Mouse (Mus musculus): ENCODE measurements around the gene Hist2h2be.
"Not testable (repeated sequence)": the region's sequence is repeated elsewhere in the genome, so short reads cannot be mapped to it uniquely, and the experiment has no call there.

Gene Hist2h2be

DNA sequence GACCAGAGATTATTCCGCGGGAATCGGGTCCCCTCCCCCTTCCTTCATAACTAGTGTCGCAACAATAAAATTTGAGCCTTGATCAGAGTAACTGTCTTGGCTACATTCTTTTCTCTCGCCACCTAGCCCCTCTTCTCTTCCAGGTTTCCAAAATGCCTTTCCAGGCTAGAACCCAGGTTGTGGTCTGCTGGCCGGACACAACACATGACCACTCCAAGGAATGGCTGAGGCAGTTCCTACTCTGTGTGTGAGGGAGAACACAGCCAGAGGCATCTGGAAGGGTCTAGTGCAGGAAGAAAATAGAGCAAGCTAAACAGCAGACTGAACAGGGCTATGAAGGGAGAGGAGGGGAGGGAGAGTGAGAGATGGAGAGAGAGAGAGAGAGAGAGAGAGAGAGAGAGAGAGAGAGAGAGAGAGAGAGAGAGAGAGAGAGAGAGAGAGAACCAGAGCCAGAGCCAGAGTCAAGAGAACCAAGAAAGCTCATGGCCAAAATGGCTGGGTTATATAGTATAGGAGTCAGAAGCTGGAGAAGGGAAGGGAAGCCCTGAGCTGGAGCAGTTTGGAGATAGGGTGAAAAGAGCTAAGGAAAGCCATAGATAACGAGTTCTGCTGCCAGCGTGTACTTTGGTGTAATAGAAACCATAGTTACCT is 22.2 kb upstream of the Hist2h2be start:
- DNase-seq (ENCODE audit: low spot score) = not testable (repeated sequence)

GRCm38 (mm10) chr3:96199731-96200130 is 21.2 kb upstream of the Hist2h2be start:
- DNase-seq (ENCODE audit: low spot score) = no peak

DNA sequence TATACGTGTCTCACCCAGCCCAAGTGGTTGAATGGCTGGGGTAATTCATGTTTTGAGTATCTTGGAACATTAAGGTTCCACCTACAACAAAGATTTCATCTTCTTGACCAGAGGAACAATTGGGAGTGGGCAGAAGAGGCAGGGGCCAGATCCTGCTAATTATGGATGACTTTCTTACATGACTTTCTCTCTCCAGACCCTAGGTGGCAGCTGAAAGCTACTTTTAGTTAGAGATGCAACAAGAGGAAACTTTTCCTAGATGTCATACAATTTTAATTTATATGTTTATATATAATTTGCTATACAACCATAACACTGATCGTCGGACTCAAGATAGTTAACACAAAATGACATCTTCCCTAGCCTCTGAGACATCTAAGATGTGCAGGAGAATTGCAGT is 13.1 kb upstream of the Hist2h2be start:
- DNase-seq (ENCODE audit: low spot score) = no peak

DNA sequence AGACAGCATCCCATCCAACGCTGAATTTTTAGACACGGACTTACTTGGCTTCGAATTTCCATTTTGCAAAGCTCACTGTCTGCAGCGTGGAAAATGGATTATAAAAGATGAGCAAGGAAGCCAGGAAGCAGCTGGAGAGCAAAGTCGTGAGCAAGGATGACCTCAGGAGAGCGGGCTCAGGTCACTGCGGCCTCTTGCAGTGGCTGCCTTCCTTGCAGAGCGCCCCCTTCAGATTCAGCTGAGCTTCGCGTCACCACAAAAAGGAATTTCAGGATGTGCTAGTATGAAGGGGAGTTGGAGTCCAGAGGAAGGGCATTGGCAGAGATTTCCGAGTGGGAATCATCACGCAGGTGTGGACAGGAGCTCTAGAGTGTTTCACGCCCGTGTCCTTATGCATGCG is 11.7 kb upstream of the Hist2h2be start:
- no peak for DNase-seq (ENCODE audit: low spot score)

DNA sequence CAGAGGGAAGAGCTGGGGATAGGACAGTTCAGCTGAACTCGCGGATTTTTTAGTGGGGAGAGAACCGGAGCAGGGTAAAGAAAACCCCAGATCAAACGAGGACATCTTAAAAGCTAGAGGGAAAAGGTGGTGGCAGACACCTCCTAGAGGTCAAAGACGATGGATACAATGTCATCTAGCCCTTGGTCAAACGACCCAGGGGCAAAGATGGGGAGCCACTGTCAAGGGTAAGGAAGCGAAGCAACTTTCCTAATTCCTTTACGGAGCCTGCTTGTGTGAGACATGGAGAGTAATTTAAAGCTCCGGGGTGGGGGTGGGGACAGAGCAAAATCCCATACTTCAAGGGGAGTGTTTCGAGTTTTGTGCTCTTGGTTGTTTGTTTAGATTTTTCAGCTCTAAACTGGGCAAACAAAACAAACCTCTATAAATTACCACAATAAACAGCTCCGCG is 1.7 kb upstream of the Hist2h2be start:
- peak; percentile 35 for DNase-seq (ENCODE audit: low spot score)

DNA sequence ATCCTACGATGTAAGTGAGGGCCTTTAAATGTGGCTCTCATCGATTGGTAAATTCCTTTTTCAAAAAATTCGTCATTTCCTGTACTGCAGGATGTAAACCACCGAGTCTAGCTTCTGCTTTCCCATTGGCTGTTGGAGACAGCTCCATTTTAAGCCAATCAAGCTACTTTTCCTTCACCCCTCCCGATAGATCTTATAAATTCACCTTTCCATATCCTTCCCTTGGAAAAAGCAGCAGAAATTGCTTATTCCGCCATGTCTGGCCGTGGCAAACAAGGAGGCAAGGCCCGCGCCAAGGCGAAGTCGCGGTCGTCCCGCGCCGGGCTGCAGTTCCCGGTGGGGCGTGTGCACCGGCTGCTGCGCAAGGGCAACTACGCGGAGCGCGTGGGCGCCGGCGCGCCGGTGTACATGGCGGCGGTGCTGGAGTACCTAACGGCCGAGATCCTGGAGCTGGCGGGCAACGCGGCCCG is 1.2 kb upstream of the Hist2h2be start, which contains the start of the genes Bola1 and Hist2h2ab:
Bola1 (minus strand) TSS at position 49 of the 470 bp plus-strand sequence.
Hist2h2ab (plus strand) TSS at position 205 of the 470 bp plus-strand sequence.
- DNase-seq (ENCODE audit: low spot score) = peak; percentile 78

GRCm38 (mm10) chr3:96220131-96220764 is 671 bp upstream of the Hist2h2be start:
- not testable (repeated sequence) for DNase-seq (ENCODE audit: low spot score)

GRCm38 (mm10) chr3:96221640-96222038 is 720 bp downstream of the Hist2h2be start:
- peak; percentile 33 for DNase-seq (ENCODE audit: low spot score)

DNA sequence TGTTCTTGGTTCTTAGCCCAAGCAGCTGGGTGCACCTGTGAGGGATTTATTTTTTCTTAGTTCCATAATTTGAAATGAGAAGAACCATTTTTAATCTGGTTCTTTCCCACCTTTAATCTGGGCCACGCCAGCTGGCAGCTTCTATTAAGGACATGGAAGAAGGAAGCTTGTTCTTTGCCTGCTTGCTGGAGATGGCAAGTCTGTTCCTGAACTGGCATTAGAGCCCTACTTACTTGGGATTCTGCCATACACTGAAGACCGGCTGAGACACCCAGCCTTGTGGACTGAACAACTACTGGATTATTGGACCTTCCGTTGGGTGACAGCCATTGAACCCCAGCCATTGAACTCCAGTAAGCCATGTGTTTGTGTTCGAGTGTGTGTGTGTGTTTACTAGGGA is 1.9 kb downstream of the Hist2h2be start:
- no peak for DNase-seq (ENCODE audit: low spot score)

DNA sequence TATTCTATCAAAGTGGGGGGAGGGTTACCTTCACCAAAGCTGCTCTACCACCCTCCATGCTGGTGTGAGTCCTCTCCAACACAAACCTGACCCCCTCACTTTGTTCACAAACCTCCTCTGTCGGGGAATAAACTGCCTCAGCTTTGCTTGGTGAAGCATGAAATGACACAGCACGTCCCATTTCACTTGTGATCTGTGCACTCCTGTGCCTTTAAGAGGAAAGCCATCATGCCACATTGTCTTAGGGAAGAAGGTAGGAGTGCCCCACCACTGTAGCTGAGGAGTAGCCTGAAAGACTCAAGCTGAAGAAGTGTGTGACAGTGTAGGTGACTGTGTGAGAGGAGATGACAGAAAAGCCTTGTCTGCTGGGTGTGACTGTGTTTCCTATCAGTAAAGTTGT is 4.5 kb downstream of the Hist2h2be start:
- no peak for DNase-seq (ENCODE audit: low spot score)

DNA sequence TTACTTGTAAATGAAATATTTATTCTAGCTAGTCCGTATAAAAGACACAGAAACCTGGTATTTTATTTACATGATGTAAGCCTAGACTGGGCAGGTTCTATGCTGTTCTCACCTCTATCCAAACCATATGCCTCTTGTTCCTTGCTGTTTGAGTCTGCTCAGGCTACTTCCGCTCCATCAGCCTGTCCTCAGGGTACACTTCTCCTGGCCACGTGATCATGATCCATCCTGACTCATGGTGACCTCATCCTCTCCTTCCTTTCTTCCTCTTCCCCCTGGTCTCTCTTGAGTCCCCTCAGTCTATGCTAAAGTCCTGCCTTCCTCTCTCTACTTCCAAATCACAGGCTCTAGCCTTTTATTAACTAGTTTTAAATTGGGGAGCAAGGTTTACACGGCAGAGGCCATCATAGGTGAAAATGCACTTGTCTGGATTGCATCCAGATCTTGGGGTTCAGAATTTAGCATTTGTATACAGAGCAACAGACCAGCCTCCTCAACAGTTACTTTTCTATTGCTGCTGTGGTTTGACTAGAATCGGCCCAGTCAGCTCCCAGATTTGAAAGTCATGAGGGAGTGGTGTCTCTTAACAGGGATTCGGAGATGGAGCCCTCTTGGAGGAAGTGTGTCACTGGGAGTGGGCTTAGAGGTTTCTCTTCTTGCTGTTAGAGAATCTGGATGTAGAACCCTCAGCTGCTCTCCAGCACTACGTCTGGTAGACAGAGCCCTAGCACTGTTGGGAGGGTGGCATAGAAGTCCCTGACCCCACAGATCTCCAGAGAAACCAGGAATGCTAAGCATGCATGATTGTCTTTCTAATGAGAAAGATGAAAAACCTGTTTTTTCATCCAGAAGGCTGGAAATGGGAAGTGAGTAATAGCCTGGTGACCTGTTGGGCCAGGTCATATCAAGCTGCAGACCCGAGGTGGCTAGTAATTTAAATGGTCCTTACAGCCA is 6.1 kb downstream of the Hist2h2be start:
- no peak for DNase-seq (ENCODE audit: low spot score)

GRCm38 (mm10) chr3:96228828-96229227 is 7.9 kb downstream of the Hist2h2be start:
- DNase-seq (ENCODE audit: low spot score) = no peak

- no peak for DNase-seq (ENCODE audit: low spot score)
Observed at GRCm38 (mm10) chr3:96230404-96230803, 9.5 kb downstream of the Hist2h2be start.

DNA sequence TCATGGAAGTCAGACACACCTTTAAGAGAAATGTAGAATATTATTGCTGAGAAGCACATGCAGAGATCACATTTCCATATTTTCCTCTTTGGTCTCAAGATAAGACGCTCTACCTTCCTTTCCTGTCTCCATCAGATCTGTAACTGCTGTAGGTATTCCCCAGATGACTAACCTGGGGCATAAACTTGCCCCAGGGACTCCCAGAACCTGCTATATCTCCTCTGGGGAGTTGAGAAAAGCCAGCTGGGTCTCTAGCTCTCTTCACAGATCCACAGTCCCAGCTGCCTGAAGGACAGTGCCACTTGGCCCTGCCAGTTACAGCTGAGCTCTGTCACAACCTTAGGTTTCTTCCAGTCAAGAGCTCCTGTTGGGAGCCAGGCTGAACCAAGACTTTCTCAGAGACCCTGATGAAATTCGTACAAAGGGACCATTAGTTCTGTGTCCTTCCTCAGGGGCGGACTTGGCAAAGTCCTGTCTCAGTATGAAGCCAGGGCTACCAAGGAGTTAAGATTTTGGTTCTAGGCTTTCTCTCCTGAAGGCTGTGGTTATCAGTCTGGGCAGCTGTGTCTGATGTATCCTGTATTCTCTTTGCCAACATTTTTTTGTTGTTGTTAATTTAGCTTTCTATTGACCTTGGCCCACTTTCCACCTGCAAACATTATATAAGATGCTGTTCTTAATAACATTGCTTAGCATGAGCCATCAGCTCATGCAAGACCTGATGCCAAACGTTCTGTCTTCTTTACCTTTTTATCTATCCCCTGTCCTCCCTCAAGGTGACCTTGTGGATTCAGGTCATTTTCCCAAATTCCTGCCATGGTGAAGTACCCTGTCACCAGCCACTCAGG is 10.2 kb downstream of the Hist2h2be start:
- no peak for DNase-seq (ENCODE audit: low spot score)

- DNase-seq (ENCODE audit: low spot score) = no peak
Observed at GRCm38 (mm10) chr3:96231758-96232120, 10.8 kb downstream of the Hist2h2be start.

DNA sequence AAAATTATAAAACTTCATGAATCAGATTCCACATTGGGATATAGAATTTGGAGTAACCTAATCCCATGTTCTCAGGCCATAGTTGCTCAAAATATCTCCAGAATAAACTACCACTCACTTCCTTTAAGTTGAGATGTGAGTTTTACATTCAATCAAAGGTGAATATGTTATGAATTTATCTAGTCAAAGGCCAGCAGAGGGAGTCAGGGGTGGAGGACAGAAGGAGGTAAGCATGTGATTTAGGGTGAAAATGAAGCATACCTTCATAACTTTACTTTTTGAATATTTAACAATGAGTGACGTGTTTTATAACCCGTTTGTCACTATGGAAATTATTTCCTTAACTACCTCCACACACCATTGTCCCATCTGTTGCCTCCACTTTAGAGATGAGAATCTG is 14.0 kb downstream of the Hist2h2be start:
- no peak for DNase-seq (ENCODE audit: low spot score)

- DNase-seq (ENCODE audit: low spot score) = no peak
Observed at GRCm38 (mm10) chr3:96235836-96236235, 14.9 kb downstream of the Hist2h2be start.

DNA sequence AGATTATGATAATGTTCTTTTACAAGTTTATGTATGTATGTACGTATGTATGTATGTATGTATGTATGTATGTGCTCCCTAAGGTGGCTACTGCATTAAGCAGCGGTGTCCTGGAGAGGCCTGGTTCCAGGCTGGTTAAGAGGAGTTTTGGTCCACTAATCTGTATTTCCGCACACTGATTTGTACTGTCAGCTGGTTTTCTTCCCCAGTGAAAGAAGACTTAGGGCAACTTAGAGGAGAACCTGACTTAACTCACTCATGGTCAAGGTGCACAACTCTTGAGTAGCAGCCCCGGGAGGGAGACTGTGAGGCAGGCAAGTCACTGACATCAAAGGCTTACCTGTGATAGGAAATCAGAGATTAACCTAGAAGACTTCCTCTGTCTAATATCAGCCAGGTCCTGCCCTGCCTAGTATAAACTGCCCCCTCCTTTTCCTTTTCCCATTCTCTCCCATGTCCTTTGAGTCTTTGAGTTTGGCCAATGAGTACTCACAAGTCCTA is 16.0 kb downstream of the Hist2h2be start:
- DNase-seq (ENCODE audit: low spot score) = no peak

DNA sequence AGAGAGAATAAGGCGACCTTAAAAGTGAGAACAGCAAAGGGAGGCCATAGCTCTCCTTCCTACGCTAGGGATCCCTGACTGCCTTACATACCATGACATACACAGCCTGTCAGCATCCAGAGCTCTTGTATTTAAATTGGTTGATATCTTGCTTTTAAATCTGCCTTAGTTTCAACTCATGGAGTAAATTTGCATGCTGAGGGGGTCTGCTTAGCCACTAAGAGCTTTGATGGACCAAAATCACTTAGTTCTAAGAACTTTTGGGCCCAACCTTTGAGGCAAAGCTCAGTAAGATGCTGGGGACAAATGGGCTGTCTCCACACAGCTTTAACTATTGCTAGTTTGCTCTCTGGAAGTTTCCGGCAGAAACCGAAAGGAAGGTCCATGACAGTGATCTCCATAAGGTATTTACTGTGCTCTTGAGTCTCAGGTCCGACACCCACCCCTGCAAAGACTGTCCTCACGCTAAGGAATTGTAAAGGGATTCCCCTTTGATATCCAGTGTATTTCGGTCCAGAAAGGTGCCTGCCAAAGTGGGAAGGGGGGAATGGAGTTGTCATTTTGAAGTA is 16.5 kb downstream of the Hist2h2be start:
- no peak for DNase-seq (ENCODE audit: low spot score)

DNA sequence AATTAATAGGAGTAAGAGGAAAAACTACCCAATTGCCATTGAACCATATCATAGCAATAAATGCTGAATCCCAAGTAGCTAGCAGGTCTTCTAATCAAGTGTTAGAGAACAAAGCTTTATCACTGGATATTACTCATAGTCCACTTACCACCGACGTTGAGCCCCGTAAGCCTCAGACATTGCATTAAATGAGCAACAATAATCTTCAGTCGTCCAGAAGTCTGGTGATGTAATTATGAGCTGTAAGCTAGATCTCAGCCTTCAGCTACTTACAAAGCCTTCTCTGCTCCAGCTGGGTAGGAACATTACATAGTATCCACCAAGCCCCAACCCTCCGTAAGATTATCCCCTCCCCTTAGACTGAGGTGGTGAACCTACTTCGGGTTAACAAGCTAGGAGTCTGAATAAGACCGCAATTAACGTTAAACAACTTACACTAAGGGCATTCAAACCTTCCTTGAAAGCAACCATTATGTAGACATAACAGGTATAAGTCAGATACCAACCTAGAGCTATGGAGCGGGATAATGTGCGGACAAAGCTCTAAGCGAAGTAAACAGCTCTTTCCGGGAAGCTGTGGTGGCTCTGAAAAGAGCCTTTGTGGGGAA is 17.1 kb downstream of the Hist2h2be start:
- peak; percentile 49 for DNase-seq (ENCODE audit: low spot score)

Data from spleen, adult 12 weeks (tissue).